Mouse (Mus musculus): ENCODE data around the gene Selenoo. TPM values are rescaled to one million over a fixed set of nuclear protein-coding genes. Genes with fewer than 3 reads are reported as not detected.

The Selenoo gene
- 22.7 TPM for polyA plus RNA-seq (2015; fragmentation: Illumina TruSeq; extraction: RNeasy Lipid Tissue Mini Kit (QIAGEN cat#74804); ENCODE audit: insufficient read depth, low replicate concordance)

GRCm38 (mm10) chr15:89088607-89089247 is at the start of gene Selenoo:
Gene Selenoo, plus strand, starts transcription at chr15:89089084.

GRCm38 (mm10) chr15:89059161-89059931 is 29.5 kb upstream of the Selenoo start, which contains the start of gene Panx2:
Gene Panx2, plus strand, starts transcription at chr15:89059734.

GRCm38 (mm10) chr15:89074613-89075477 is 14.0 kb upstream of the Selenoo start, which contains the start of gene Trabd:
Gene Trabd, plus strand, starts transcription at chr15:89075124.

GRCm38 (mm10) chr15:89122649-89123366 is 33.9 kb downstream of the Selenoo start, which contains the start of gene Tubgcp6:
Gene Tubgcp6, minus strand, starts transcription at chr15:89123112.

GRCm38 (mm10) chr15:89128382-89129350 is 39.8 kb downstream of the Selenoo start, which contains the start of gene Hdac10:
Gene Hdac10, minus strand, starts transcription at chr15:89128700.

GRCm38 (mm10) chr15:89140659-89141252 is 51.9 kb downstream of the Selenoo start, which contains the start of gene Mapk12:
Gene Mapk12, minus strand, starts transcription at chr15:89140703.

GRCm38 (mm10) chr15:89149271-89150040 is 60.6 kb downstream of the Selenoo start, which contains the start of gene Mapk11:
Gene Mapk11, minus strand, starts transcription at chr15:89149628.

Other genes with a start within 250 kb of the Selenoo start
- 8.1 TPM for gene Pim3, start 226.9 kb upstream of the Selenoo start, polyA plus RNA-seq (2015; fragmentation: Illumina TruSeq; extraction: RNeasy Lipid Tissue Mini Kit (QIAGEN cat#74804); ENCODE audit: insufficient read depth, low replicate concordance)
- gene Ttll8, start 134.7 kb upstream of the Selenoo start, polyA plus RNA-seq (2015; fragmentation: Illumina TruSeq; extraction: RNeasy Lipid Tissue Mini Kit (QIAGEN cat#74804); ENCODE audit: insufficient read depth, low replicate concordance) = not detected
- gene Mlc1, start 110.1 kb upstream of the Selenoo start, polyA plus RNA-seq (2015; fragmentation: Illumina TruSeq; extraction: RNeasy Lipid Tissue Mini Kit (QIAGEN cat#74804); ENCODE audit: insufficient read depth, low replicate concordance) = 2.5 TPM
- not detected for gene Mov10l1, start 106.2 kb upstream of the Selenoo start, polyA plus RNA-seq (2015; fragmentation: Illumina TruSeq; extraction: RNeasy Lipid Tissue Mini Kit (QIAGEN cat#74804); ENCODE audit: insufficient read depth, low replicate concordance)
- gene Panx2, start 29.4 kb upstream of the Selenoo start, polyA plus RNA-seq (2015; fragmentation: Illumina TruSeq; extraction: RNeasy Lipid Tissue Mini Kit (QIAGEN cat#74804); ENCODE audit: insufficient read depth, low replicate concordance) = not detected
- 19.4 TPM for gene Trabd, start 14.0 kb upstream of the Selenoo start, polyA plus RNA-seq (2015; fragmentation: Illumina TruSeq; extraction: RNeasy Lipid Tissue Mini Kit (QIAGEN cat#74804); ENCODE audit: insufficient read depth, low replicate concordance)
- gene Tubgcp6, start 34.0 kb downstream of the Selenoo start, polyA plus RNA-seq (2015; fragmentation: Illumina TruSeq; extraction: RNeasy Lipid Tissue Mini Kit (QIAGEN cat#74804); ENCODE audit: insufficient read depth, low replicate concordance) = 18.4 TPM
- 28.4 TPM for gene Hdac10, start 39.6 kb downstream of the Selenoo start, polyA plus RNA-seq (2015; fragmentation: Illumina TruSeq; extraction: RNeasy Lipid Tissue Mini Kit (QIAGEN cat#74804); ENCODE audit: insufficient read depth, low replicate concordance)
- 12.4 TPM for gene Mapk12, start 51.6 kb downstream of the Selenoo start, polyA plus RNA-seq (2015; fragmentation: Illumina TruSeq; extraction: RNeasy Lipid Tissue Mini Kit (QIAGEN cat#74804); ENCODE audit: insufficient read depth, low replicate concordance)
- 35.3 TPM for gene Mapk11, start 60.5 kb downstream of the Selenoo start, polyA plus RNA-seq (2015; fragmentation: Illumina TruSeq; extraction: RNeasy Lipid Tissue Mini Kit (QIAGEN cat#74804); ENCODE audit: insufficient read depth, low replicate concordance)
- 25.2 TPM for gene Plxnb2, start 91.7 kb downstream of the Selenoo start, polyA plus RNA-seq (2015; fragmentation: Illumina TruSeq; extraction: RNeasy Lipid Tissue Mini Kit (QIAGEN cat#74804); ENCODE audit: insufficient read depth, low replicate concordance)
- gene Dennd6b, start 107.4 kb downstream of the Selenoo start, polyA plus RNA-seq (2015; fragmentation: Illumina TruSeq; extraction: RNeasy Lipid Tissue Mini Kit (QIAGEN cat#74804); ENCODE audit: insufficient read depth, low replicate concordance) = 10.5 TPM
- 33.9 TPM for gene Ppp6r2, start 122.5 kb downstream of the Selenoo start, polyA plus RNA-seq (2015; fragmentation: Illumina TruSeq; extraction: RNeasy Lipid Tissue Mini Kit (QIAGEN cat#74804); ENCODE audit: insufficient read depth, low replicate concordance)
- gene Sbf1, start 226.2 kb downstream of the Selenoo start, polyA plus RNA-seq (2015; fragmentation: Illumina TruSeq; extraction: RNeasy Lipid Tissue Mini Kit (QIAGEN cat#74804); ENCODE audit: insufficient read depth, low replicate concordance) = 77.3 TPM
- 0.61 TPM for gene Adm2, start 233.6 kb downstream of the Selenoo start, polyA plus RNA-seq (2015; fragmentation: Illumina TruSeq; extraction: RNeasy Lipid Tissue Mini Kit (QIAGEN cat#74804); ENCODE audit: insufficient read depth, low replicate concordance)
- not detected for gene Miox, start 245.3 kb downstream of the Selenoo start, polyA plus RNA-seq (2015; fragmentation: Illumina TruSeq; extraction: RNeasy Lipid Tissue Mini Kit (QIAGEN cat#74804); ENCODE audit: insufficient read depth, low replicate concordance)